Mouse (Mus musculus) 3134 (cell line): Measurements from ENCODE around the gene Zfp846.

Experiments
- DNase-seq: peaks from one replicate; pipeline ENCODE4 v3.0.0-alpha.2; 2011; ENCODE audit warnings: low spot score; ENCODE audit not compliant: insufficient read length; ENCODE audit errors: extremely low read depth

Zfp846 gene

DNA sequence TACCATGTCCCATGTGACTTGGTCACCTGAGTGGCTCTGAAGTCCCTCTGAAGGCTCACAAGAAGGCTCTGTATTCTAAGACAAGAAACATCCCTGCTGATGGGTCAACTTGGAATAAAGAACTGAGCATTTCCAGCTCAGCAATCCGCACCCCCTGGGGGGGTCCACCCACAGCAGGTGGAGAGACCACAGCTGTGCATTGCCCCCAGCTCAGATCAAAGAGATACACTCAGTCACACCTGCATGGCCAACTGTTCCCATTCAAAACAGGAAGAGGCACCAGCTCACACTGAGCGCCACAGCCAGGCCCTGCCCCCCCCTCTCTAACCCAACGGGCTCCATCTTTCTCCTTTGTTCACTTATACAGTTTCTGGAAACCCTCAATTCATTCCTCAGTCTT, 55.2 kb downstream of the Zfp846 start:
- DNase-seq, result no peak

DNA sequence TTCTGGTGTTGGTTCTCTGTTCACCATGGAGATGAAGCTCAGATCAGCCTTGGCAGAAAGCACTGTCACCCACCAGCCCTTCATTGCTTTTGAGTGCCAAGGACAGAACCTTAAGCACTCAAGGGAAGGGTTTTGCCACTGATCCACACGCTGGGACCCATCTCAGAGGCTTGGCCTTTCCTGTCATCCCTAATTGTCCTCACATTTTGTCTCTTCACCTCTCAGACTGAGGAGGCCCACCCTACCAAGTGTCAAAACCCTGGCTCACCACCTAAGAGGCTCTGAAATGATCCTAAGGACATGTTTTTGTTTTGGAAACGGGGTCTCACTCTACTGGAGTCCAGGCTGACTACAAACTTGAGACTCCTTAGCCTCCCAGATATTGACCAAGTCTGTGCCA, 55.7 kb downstream of the Zfp846 start:
- no peak for DNase-seq

DNA sequence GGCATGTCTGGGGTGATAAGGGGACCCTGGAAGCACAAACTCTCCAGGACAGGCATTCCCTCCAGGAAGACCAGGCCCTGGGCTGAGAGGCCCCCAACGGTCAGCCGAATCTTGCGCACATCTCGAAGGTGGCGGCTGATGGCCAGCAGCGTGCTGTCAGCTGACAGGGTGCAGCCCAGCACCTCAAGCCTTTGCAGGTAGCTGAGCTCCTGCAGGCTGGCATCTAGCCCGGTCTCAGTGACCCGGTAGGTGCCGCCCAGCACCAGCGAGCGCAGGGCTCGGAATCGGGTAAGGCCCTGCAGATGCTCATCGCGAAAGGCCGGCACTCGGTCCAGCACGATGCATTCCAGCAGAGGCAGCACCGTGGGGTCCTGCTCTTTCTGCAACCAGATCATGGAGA, 57.5 kb downstream of the Zfp846 start:
- no peak for DNase-seq

DNA sequence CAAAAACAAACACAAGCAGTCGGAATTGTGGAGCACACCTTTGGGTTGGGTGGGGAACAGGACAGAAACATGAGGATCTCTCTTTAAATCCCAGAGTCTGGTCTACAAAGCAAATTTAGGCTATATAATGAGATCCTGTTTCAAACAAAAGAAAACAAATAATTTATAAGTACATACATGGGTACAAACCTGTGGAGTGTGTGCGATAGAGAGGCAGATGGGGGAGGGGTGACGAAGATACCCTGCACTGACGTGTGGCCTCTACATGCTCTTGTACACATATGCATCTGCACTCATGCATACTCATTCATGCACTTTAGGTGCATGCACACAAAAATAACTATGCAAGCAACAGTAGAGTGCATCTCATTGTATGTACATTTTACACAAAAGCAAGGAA, 58.4 kb downstream of the Zfp846 start:
- DNase-seq, result no peak

DNA sequence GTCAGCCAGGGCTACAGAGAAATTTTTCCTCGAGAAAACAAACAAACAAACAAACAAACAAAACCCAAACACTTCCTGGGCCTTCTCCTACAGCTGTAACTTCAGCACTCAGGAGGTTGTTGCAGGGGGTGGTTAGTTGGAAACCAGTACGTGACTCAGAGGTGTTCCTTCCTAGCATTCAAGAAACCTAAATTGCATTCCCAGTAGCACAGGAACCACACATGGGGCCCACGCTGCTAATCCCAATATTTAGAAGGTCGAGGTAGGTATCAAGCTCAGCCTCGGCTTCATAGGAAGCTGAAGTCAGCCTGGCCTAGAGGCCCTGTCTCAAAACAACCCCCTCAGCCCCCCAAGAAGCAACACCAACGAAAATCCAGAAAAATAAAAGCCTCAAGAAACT, 60.4 kb downstream of the Zfp846 start:
- DNase-seq, result no peak

DNA sequence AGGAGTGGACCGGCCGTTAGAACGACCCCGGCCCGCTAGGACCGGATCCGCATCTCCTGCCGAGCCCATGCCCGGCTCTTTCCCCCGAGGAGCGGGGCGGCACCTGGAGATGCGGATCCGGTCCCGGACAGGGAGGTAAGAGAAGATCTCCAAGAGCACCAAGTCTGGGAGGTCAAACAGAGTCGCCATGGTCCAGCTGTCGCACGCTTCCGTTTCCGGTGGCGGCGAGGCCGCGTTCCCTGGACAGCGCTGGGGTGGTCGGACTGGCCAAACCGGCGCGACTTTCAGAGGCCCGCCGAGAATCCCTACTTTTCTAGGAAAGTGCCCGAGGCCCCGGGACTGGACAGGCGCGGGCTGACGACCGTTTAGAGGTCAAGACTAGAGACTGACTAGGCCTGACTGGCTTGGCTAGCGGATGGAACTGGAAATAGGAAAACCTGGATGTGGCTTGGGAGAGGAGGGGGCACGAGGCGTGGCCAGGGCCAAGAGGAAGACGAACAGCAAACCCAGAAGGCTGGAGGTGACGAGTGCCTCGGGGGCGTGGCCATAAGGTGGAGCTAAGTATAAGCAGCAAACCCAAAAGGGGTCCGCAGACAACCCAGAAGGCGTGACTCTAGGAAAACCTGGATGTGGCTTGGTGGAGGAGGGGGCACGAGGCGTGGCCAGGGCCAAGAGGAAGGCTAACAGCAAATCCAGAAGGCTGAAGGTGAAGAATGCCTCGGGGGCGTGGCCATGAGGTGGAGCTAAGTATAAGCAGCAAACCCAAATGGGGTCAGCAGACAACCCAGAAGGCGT, 61.2 kb downstream of the Zfp846 start, which contains the start of gene Ubl5:
Ubl5 (plus strand) TSS at position 778 of the 795 bp plus-strand sequence.
- peak; percentile 90 for DNase-seq

DNA sequence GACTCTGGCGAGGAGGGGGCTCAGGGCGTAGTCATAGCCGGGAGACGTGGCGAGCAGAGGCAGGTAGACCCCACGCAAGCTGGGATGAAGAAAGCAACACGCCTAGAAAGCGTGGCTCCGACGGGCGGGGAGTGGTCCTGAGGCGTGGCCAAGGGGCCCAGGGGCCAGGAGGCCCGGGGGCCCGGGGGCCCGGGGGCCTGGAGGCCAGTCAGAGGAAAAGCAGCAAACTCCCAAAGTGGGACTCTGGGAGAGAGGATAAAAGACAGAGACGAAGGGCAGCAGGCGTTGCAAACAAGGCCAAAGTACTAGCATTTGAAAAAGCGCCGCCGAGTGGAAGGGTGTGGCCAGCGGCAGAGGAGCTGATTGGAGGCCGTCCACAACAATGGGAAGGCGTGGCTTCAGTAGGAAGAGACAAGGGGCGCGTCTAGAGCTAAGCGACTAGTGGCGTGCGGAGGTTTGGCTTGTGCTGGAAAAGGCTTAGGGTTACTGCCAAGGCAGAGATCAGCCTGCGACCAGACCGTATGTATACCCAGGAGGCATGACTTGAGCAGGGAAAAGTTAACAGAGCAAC, 61.9 kb downstream of the Zfp846 start:
- no peak for DNase-seq

DNA sequence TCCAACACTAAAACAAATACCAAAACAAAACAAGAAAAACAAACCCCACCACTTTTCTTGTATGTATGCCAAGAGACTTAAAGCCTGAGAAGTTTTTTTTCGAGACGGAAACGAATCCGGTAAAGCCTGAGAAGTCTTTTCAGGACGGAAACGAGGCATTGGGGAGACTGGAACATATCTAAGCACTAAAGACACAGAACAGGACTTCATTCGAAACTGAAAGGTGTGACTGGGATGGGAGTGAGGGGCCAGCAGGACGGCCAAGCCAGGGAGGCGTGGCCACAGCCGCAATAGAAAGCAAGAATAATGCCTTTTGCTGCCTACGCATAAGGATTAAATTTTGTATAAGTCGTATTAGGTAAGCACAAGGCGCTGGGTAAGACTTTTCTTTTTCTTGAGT, 62.7 kb downstream of the Zfp846 start:
- no peak for DNase-seq

DNA sequence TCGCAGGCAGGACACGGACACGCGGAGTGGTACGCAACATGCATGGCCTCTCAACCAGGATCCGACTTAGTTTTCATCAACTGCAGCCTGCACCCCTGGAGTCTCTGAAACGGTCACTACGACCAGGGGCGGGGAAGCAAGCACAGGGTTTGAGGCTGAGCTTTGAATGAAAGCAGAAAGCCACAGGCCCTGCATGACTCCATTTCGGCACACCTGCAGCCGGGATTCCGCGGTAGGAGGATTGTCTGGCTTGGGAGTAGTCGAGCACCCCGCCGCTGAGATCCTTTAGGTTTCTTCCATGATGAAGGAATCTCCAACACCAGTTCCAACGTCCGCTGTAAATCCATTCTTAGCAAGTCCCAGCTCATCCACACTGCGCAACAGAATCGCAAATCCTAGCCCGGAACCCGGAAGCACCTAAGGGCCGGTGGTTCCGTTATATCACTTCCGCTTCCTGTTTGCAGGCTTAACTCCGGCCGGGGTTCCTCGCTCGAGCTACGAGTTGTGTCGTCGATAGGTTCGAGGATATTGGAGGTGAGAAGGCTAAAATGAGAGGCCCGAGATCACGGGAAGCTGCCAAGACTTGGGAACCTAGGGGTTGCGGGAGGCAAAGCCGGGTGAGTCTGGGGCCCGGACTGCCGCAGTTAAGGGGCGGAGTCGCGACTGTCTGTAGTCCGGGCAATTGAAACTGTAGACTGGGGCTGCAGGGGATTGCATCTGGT, 63.4 kb downstream of the Zfp846 start, which contains the start of gene Fbxl12:
Fbxl12 (minus strand) TSS at position 408 of the 722 bp plus-strand sequence.
- DNase-seq, result peak; percentile 73

DNA sequence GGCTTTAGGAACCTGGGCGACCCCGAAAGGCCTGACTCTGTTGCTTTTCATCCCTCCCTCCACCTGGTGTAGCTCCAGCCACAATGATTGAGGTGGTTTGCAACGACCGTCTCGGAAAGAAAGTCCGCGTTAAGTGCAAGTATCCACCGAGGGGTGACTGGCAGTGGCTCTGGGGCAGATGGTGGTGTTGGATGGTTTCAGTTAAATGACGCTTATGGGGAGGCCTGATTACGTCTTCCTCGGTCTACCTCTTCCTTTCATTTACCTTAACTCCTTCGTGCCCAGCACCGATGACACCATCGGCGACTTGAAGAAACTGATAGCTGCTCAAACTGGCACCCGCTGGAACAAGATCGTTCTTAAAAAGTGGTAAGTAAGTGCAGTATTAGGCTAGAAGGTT, 64.0 kb downstream of the Zfp846 start:
- no peak for DNase-seq

DNA sequence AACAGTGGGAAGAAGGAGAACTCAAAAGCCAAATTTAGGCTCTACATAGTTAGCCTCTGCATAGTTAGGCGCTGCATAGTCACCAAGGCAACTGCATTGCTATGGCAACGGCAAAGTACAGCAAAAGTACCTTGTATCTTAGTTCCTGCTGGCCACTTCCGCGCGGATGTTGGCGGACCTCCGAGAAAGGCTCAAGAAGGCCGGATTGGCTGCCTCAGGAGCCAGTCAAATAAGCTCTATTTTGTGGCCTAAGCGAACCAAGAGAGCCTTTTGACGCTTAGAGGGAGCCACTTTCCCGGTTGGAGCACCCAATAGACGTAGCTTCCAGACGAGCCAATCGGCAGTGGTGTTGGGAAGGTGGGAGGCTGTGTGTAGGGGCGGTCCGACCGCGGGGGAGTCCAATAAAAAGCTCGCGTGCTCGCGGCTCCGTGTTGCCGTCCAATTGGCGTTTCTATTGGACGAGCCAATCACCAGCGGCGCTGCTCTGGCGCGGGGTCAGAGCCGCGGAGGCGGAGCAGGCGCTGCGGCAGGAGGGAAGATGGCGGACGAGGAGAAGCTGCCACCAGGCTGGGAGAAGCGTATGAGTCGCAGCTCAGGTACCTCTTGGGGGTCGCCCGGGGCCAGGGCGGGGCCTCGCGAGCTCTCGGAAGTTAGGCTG, 70.6 kb downstream of the Zfp846 start, which contains the start of gene Pin1:
Pin1 (plus strand) TSS at position 494 of the 658 bp plus-strand sequence.
- peak; percentile 98 for DNase-seq

DNA sequence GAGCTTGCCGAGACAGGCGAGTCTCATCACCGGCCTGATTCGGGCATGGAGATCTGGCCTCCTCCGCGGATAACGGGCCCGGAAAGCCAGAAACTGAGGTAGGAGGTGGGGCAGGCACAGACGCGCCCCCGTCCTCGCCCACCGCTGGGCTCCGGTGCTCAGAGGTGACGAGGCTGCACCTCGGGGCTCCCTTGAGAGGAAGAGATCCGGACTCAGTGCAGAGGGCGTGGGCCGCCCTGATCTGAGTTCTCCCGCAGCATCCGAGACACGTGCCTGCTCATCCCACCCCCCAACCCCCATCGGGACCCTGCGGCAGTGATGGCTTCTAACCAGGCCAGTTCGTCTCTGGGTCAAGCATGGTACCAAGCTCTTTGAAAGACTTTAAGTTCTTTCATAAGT, 71.2 kb downstream of the Zfp846 start:
- DNase-seq, result no peak

DNA sequence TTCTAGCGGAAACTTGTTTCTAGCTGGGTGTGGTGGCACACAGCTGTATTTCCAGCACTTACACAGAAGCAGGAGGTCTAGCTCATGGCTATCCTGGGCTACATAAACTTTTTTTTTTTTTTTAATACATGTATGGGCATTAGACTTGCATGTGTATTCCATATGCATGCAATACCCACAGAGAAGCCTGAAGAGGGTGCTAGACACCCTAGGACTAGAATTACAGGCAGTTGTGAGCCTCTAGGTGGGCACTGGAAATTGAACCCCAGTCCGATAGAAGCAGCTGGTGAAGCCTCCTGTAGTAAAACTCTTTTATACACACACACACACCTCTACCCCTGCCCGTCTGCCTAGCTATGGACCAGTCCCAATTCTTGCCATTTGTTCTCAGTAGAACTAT, 72.8 kb downstream of the Zfp846 start:
- DNase-seq, result no peak
